Mouse (Mus musculus): ENCODE results near the gene Inppl1. TPM values are rescaled to one million over a fixed set of nuclear protein-coding genes. Genes with fewer than 3 reads are reported as not detected.

The Inppl1 gene
- polyA plus RNA-seq, 1 experiment from 2014 or later = 44.9 TPM

DNA sequence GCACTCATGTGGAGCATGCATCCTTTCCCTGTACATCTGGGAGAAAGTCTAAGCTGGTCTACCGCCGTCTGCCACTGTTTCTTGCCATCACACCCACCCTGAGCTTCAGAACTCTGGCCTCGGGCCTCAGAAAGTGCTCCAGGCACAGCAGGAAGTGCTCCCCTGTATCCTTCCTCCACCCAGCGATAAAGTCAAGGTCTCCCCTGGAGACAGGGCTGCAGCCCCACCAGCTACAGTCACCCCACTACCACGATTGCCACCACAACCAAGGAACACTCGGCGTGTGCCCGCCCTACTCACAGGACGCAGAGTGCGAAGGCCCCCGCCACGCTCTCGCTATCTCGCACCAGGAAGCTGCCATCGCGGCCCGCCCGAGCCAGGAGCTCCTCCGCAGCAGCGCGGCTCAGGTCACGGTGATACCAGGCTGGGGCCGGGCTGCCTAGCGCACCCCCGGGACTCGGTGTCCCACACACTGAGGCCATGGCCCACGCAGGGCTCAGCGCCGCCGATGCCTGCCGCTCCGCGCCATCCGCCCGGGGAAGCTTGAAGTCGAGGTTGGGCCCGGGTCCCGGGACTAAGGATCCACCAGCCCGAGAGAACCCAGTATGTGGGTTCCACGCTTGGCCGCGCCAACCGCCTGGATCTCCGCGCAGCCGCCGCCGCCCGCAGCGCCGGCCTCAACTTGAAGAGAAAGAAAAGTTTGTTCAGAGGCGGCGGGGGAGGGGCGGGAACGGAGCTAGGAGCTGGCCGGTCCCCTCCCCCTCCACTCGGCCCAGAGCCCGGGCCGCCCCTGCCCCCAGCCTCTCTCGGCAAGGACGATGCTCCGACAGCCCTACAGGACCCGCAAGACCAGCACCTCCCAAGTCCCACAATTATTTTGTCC, 1.5 kb downstream of the Inppl1 start:
- peak; percentile 49 for ATAC-seq (ENCODE audit: extremely low read depth, insufficient number of reproducible peaks, low FRiP score, low TSS enrichment)

DNA sequence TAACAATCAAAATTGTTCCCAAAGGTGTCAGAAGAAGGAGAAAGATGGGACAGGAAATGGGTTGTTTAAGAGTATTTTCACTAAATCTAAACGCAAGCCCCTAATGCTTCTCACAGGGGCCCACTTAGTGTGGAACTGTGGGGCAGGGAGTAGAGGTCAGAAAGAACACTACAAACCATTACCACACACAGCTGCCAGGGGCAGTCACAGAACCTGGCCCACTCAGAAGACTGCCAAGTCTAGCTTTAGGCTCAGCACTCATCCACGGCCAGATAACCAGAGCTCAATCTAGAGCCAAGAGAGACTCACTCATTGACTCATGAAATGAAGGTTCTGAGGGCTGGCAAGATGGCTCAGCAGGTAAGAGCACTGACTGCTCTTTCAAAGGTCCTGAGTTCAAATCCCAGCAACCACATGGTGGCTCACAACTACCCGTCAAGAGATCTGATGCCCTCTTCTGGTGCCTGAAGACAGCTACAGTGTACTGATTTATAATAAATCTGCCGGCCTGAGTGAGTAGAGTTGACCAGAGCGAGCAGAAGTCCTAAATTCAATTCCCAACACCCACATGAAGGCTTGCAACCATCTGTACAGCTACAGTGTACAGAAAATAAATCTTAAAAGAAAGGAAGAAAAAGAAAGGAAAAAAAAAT, 2.4 kb downstream of the Inppl1 start:
- Histone ChIP-seq H3K4me1 (peaks cover 36% of the 10 kb centered on the region), H3K36me3 (peaks cover 44% of the 10 kb centered on the region), H3K27me3 (replicated peaks) (no peaks in the 10 kb centered on the region), H3K27ac (replicated peaks) (peak overlapping the region; percentile 99), H3K4me2 (peak overlapping the region; percentile 72), H3K9me3 (no peaks in the 10 kb centered on the region), H3K9ac (peak overlapping the region; percentile 99), H3K4me3 (peak overlapping the region; percentile 96)
- ATAC-seq (ENCODE audit: extremely low read depth, insufficient number of reproducible peaks, low FRiP score, low TSS enrichment) = no peak
- WGBS = 36% methylated on average over 5 of the region's 5 CpGs

More for the DNA sequence above, 1.5 kb downstream of the Inppl1 start:
- H3K27me3 ChIP-seq (replicated peaks) = no peaks in the 10 kb centered on the region
- peaks cover 36% of the 10 kb centered on the region for H3K4me1 ChIP-seq
- peak overlapping the region; percentile 99 for H3K9ac ChIP-seq
- peak overlapping the region; percentile 99 for H3K27ac ChIP-seq (replicated peaks)
- H3K4me2 ChIP-seq = peak overlapping the region; percentile 72
- H3K4me3 ChIP-seq = peak overlapping the region; percentile 96
- no peaks in the 10 kb centered on the region for H3K9me3 ChIP-seq
- peaks cover 35% of the 10 kb centered on the region for H3K36me3 ChIP-seq
- WGBS = under 1% methylated on average over 63 of the region's 63 CpGs

- Histone ChIP-seq H3K36me3 (peaks cover 51% of the 10 kb centered on the region), H3K4me1 (peaks cover 36% of the 10 kb centered on the region), H3K27me3 (replicated peaks) (no peaks in the 10 kb centered on the region), H3K9ac (peak overlapping the region; percentile 99), H3K4me3 (peak overlapping the region; percentile 96), H3K9me3 (no peaks in the 10 kb centered on the region), H3K27ac (replicated peaks) (peak overlapping the region; percentile 99), H3K4me2 (peak overlapping the region; percentile 72)
- 51% methylated on average over 3 of the region's 3 CpGs for WGBS
- ATAC-seq (ENCODE audit: extremely low read depth, insufficient number of reproducible peaks, low FRiP score, low TSS enrichment) = no peak
Observed at GRCm38 (mm10) chr7:101834903-101835302, 3.1 kb downstream of the Inppl1 start.

- Histone ChIP-seq H3K4me2 (peak overlapping the region; percentile 72), H3K4me1 (peaks cover 36% of the 10 kb centered on the region), H3K27ac (replicated peaks) (peak overlapping the region; percentile 99), H3K4me3 (peak overlapping the region; percentile 96; the same call in 1 of the 2 replicates), H3K9me3 (no peaks in the 10 kb centered on the region), H3K27me3 (replicated peaks) (no peaks in the 10 kb centered on the region), H3K9ac (peak overlapping the region; percentile 99), H3K36me3 (peaks cover 60% of the 10 kb centered on the region)
- WGBS = 43% methylated on average over 3 of the region's 3 CpGs
- no peak for ATAC-seq (ENCODE audit: extremely low read depth, insufficient number of reproducible peaks, low FRiP score, low TSS enrichment)
Observed at GRCm38 (mm10) chr7:101833916-101834584, 4.0 kb downstream of the Inppl1 start.

DNA sequence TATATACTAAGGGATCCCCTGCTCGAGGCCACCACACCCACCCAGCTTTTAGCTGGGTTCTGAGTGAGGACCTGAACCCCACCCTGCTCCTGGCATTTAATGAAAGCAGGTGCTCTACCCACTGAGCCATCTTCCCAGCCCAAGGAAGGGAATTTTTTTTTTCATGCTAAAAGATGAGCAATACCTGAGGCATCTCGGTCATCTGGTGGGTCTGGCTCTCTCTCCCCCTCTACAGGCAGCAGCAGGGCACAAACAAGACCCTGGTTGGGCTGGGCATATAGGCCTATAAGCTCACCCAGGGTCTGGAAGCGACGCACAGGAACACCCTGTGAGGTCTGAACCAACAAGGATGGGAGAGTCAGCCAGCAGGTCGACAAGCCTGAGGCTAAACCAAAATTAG, 4.7 kb downstream of the Inppl1 start:
- Histone ChIP-seq H3K4me3 (no peak overlapping the region), H3K9me3 (no peaks in the 10 kb centered on the region), H3K36me3 (peaks cover 67% of the 10 kb centered on the region), H3K9ac (0 out of 2 replicates have a peak overlapping the region, but pooled peaks have one; percentile 99), H3K27me3 (replicated peaks) (no peaks in the 10 kb centered on the region), H3K27ac (replicated peaks) (no peak overlapping the region), H3K4me2 (peak overlapping the region; percentile 72; the same call in 1 of the 2 replicates), H3K4me1 (peaks cover 30% of the 10 kb centered on the region)
- ATAC-seq (ENCODE audit: extremely low read depth, insufficient number of reproducible peaks, low FRiP score, low TSS enrichment) = no peak
- WGBS = 64% methylated on average over 5 of the region's 5 CpGs

DNA sequence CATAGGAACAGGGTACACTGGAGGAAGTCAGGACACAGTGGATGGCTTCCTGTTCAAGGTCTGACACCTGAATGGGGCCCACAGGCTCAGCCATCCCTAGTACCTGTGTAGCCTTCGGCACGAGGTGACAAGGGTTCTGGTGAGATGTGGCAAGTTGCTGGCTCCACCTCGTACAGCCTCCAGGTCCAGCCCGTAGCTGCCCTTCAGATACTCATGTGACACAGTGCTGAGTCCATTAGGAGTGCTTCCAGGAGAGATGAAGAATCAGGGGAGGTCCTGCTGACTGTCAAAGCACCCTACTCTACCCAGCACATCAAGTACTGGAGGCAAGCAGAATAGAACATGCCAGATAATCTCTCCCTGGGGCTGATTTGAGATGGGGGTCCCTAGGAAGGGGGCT, 5.7 kb downstream of the Inppl1 start:
- no peak for ATAC-seq (ENCODE audit: extremely low read depth, insufficient number of reproducible peaks, low FRiP score, low TSS enrichment)
- Histone ChIP-seq H3K9me3 (no peaks in the 10 kb centered on the region), H3K9ac (no peak overlapping the region), H3K36me3 (peaks cover 76% of the 10 kb centered on the region), H3K4me1 (peaks cover 30% of the 10 kb centered on the region), H3K4me2 (no peak overlapping the region), H3K4me3 (no peak overlapping the region), H3K27me3 (replicated peaks) (no peaks in the 10 kb centered on the region), H3K27ac (replicated peaks) (no peak overlapping the region)
- 82% methylated on average over 4 of the region's 4 CpGs for WGBS

DNA sequence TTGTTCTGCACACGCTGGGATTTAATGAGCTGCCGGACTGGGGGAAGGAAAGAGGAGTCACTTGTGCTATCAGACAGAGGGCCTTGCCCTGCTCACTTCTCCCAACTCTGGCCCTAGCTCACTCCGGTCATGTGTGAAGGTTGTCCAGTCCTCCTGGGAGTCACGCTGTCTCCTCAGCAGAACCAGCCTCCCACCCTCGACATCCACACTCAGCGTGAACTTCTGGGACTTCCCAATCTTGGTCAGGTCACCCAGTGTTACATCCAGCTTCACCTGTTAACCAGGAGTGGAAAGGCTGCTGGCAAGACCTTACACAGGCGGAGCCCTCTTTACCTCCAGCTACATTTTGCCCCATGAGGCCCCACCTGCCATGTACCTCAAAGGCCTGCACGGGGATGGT, 6.6 kb downstream of the Inppl1 start:
- no peak overlapping the region for H3K27ac ChIP-seq (replicated peaks)
- H3K27me3 ChIP-seq (replicated peaks) = no peaks in the 10 kb centered on the region
- no peaks in the 10 kb centered on the region for H3K9me3 ChIP-seq
- no peak overlapping the region for H3K4me2 ChIP-seq
- H3K4me1 ChIP-seq = peaks cover 30% of the 10 kb centered on the region
- ATAC-seq (ENCODE audit: extremely low read depth, insufficient number of reproducible peaks, low FRiP score, low TSS enrichment) = no peak
- H3K4me3 ChIP-seq = no peak overlapping the region
- no peak overlapping the region for H3K9ac ChIP-seq
- WGBS = 92% methylated on average over 8 of the region's 8 CpGs
- H3K36me3 ChIP-seq = peaks cover 86% of the 10 kb centered on the region

- 87% methylated on average over 3 of the region's 3 CpGs for WGBS
- ATAC-seq (ENCODE audit: extremely low read depth, insufficient number of reproducible peaks, low FRiP score, low TSS enrichment) = no peak
- Histone ChIP-seq H3K9ac (no peak overlapping the region), H3K27ac (replicated peaks) (no peak overlapping the region), H3K4me2 (no peak overlapping the region), H3K4me1 (peaks cover 22% of the 10 kb centered on the region), H3K36me3 (peaks cover 96% of the 10 kb centered on the region), H3K4me3 (no peak overlapping the region), H3K9me3 (no peaks in the 10 kb centered on the region), H3K27me3 (replicated peaks) (no peaks in the 10 kb centered on the region)
Observed at GRCm38 (mm10) chr7:101830373-101830772, 7.7 kb downstream of the Inppl1 start.

DNA sequence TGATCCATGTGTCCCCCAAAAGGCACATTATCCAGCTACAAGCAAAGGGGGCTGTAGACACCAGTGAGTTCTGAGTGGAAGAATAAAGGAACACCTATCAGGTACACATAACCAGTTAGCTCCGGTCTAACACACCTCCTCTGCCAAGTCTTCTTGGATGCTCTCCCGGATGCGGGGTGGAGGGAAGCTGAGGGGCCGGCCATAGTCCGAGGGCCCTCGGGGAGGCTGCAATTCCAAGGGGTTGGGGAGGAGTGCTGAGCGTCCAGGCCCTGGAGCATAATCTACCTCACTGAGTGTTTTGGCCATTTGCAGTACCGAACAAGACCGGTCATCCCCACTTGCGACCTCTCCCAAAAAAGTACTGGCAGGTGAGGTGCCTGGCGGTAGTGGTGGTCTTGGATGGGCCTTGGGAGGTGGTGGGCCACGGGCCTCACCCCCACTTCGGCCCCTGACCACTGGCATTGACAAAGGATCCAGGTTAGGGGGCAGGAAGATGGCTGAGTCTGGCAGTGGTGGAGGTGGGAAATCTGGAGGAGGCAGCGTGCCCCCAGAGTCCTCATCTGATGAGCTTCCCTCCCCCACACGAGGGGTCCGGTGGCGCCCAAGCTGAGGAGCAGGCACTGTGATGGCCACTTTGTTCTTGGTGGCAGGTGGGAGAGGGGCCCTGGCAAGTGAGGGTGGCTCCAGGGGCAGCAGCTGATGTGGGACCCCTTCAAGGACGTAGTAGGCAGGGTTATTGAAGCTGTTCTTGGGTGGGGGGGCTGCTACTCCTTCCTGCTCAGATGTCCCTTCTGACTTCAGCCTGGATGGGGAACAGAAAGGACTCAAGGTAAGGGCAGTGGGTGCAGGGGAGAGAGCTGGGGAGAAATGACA, 14.0 kb downstream of the Inppl1 start:
- Histone ChIP-seq H3K9me3 (no peaks in the 10 kb centered on the region), H3K4me2 (no peak overlapping the region), H3K27me3 (replicated peaks) (peaks cover 30% of the 10 kb centered on the region), H3K4me3 (no peak overlapping the region), H3K36me3 (peaks cover 64% of the 10 kb centered on the region), H3K27ac (replicated peaks) (no peak overlapping the region), H3K9ac (peak overlapping the region; percentile 44; the same call in 1 of the 2 replicates), H3K4me1 (peaks cover 38% of the 10 kb centered on the region)
- 79% methylated on average over 18 of the region's 18 CpGs for WGBS
- no peak for ATAC-seq (ENCODE audit: extremely low read depth, insufficient number of reproducible peaks, low FRiP score, low TSS enrichment)

GRCm38 (mm10) chr7:101822836-101823757, 14.9 kb downstream of the Inppl1 start:
- 38% methylated on average over 32 of the region's 32 CpGs for WGBS
- peaks cover 39% of the 10 kb centered on the region for H3K27me3 ChIP-seq (replicated peaks)
- H3K36me3 ChIP-seq = peaks cover 55% of the 10 kb centered on the region
- peaks cover 44% of the 10 kb centered on the region for H3K4me1 ChIP-seq
- peak overlapping the region; percentile 44; the same call in 1 of the 2 replicates for H3K9ac ChIP-seq
- no peaks in the 10 kb centered on the region for H3K9me3 ChIP-seq
- peak overlapping the region; percentile 96; the same call in 1 of the 2 replicates for H3K4me2 ChIP-seq
- H3K27ac ChIP-seq (replicated peaks) = peak overlapping the region; percentile 78; the same call in 1 of the 2 replicates
- no peak overlapping the region for H3K4me3 ChIP-seq
- no peak for ATAC-seq (ENCODE audit: extremely low read depth, insufficient number of reproducible peaks, low FRiP score, low TSS enrichment)
